Mouse (Mus musculus) stomach, postnatal 0 days (tissue): ENCODE measurements around the gene Slc8a3. TPM values are rescaled to one million over a fixed set of nuclear protein-coding genes. Genes with fewer than 3 reads are reported as not detected.

Experiments
- ATAC-seq: fragments of 200-750 bp; cut with Nextera tagmentation; 2 replicates; pipeline ENCODE4 v1.8.0; 2017; ENCODE audit not compliant: low FRiP score, low TSS enrichment
- DNase-seq: peaks from one replicate; pipeline ENCODE4 v3.0.0-alpha.2; 2016; ENCODE audit warnings: low spot score
- H3K27ac ChIP-seq: fragments of 300-500 bp; sonication (generic); replicated peaks from 2 replicates; pipeline ENCODE4 v1.5.1; 2014; ENCODE audit warnings: mild to moderate bottlenecking, control low read depth
- H3K27me3 ChIP-seq: fragments of 300-500 bp; sonication (generic); 2 replicates; pipeline ENCODE4 v1.6.1; 2014; ENCODE audit warnings: low read length; ENCODE audit not compliant: control insufficient read depth, insufficient read depth
- H3K36me3 ChIP-seq: fragments of 300-500 bp; sonication (generic); 2 replicates; pipeline ENCODE4 v1.6.1; 2014; ENCODE audit warnings: low read length, mixed read lengths; ENCODE audit not compliant: control insufficient read depth, insufficient read depth
- H3K4me1 ChIP-seq: fragments of 300-500 bp; sonication (generic); replicated peaks from 2 replicates; pipeline ENCODE4 v1.6.1; 2014; ENCODE audit warnings: antibody characterized with exemption; ENCODE audit not compliant: control insufficient read depth, insufficient read depth
- H3K4me2 ChIP-seq: fragments of 300-500 bp; sonication (generic); replicated peaks from 2 replicates; pipeline ENCODE4 v1.6.1; 2014; ENCODE audit warnings: low read depth, mild to moderate bottlenecking, control low read depth, moderate library complexity
- H3K4me3 ChIP-seq: fragments of 300-500 bp; sonication (generic); 2 replicates; pipeline ENCODE4 v1.5.1; 2014; ENCODE audit warnings: low read depth, low read length, control low read depth
- H3K9ac ChIP-seq: fragments of 300-500 bp; sonication (generic); 2 replicates; pipeline ENCODE4 v1.6.1; 2014; ENCODE audit warnings: mild to moderate bottlenecking, low read length, control low read depth, mixed read lengths
- H3K9me3 ChIP-seq: fragments of 300-500 bp; sonication (generic); 2 replicates; pipeline ENCODE4 v1.6.1; 2016; ENCODE audit warnings: low read length; ENCODE audit not compliant: control insufficient read depth
- CTCF ChIP-seq: IDR thresholded peaks from 2 replicates; pipeline ENCODE4 v1.5.1; 2016; ENCODE audit warnings: antibody characterized with exemption, low read depth, mild to moderate bottlenecking, moderate library complexity
- EP300 ChIP-seq: optimal IDR thresholded peaks from 2 replicates; pipeline ENCODE3; 2016; ENCODE audit warnings: antibody characterized with exemption
- WGBS: fragments of 180-500 bp; shearing (Covaris S2); extraction: QIAGEN DNeasy Blood & Tissue Kit; methylation state at CpG from one replicate; pipeline ENCODE4 v1.1.7; 2014; 5-methylcytosine and 5-hydroxymethylcytosine counted together
- polyA plus RNA-seq: library from polyadenylated mRNA; unstranded; fragments of >200 nt; fragmentation: Nextera tagmentation; extraction: Ambion mirVana; gene quantifications from 2 replicates; pipeline ENCODE4 v1.2.1, GENCODE M21; 2015

The Slc8a3 gene
- polyA plus RNA-seq, 1 experiment from 2014 or later, result 0.15 TPM

GRCm38 (mm10) chr12:81160425-81160824, 172.6 kb downstream of the Slc8a3 start:
- H3K9ac ChIP-seq, result no peak overlapping the region
- 44% methylated on average over 3 of the region's 3 CpGs for WGBS
- DNase-seq (no peak), ATAC-seq (no peak)
- no peaks in the 10 kb centered on the region for H3K4me1 ChIP-seq
- H3K27ac ChIP-seq, result no peak overlapping the region
- TF ChIP-seq CTCF, result no peak
- TF ChIP-seq EP300, result no peak
- H3K9me3 ChIP-seq, result no peaks in the 10 kb centered on the region
- no peak overlapping the region for H3K4me2 ChIP-seq
- no peaks in the 10 kb centered on the region for H3K27me3 ChIP-seq
- H3K36me3 ChIP-seq, result no peaks in the 10 kb centered on the region
- H3K4me3 ChIP-seq, result no peak overlapping the region

DNA sequence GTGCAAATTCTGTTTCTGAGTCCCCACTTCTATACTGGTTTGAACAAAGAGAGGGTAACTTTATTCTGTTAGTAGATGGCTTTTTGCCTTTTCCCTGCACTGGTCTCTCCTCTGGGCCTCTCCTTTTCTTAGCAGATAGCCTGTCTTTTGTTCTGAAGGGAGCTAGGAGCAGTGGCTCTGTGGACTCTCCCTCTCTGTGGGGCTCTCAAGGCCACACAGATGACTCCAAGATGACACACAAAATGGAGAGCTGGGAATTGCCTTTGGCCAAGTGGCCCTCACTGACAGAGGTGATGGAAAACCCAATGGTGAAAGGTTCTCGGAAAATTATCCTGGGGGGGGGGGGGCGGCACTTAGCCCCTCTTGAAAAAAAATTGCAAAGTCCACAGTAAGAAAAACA, 173.0 kb downstream of the Slc8a3 start:
- Histone ChIP-seq H3K27me3 (no peaks in the 10 kb centered on the region), H3K4me2 (no peak overlapping the region), H3K4me1 (no peaks in the 10 kb centered on the region), H3K9me3 (no peaks in the 10 kb centered on the region), H3K27ac (no peak overlapping the region), H3K4me3 (no peak overlapping the region), H3K36me3 (no peaks in the 10 kb centered on the region), H3K9ac (no peak overlapping the region)
- ATAC-seq (no peak), DNase-seq (no peak)
- TF ChIP-seq EP300 (no peak), CTCF (no peak)
- WGBS, result 33% methylated on average over 2 of the region's 2 CpGs

DNA sequence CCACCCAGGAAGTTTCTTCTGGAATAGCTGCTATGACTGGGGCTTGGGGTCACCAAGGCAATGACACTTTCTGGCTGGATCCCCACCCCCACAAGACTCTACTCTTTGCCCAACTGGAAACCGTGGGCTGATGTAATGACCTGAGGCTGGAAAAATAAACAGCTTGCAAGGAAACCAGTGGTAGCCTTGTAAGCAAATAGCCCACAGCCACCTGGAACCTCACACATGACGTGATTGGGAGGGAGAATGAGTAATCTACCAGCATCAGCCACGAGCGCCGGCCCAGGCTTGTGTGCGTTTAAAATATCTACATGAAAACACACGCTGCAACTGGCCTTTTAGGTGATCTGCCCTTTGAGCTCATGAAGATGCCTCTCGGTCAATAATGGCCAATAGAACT, 176.1 kb downstream of the Slc8a3 start:
- Histone ChIP-seq H3K4me3 (no peak overlapping the region), H3K4me2 (no peak overlapping the region), H3K9ac (no peak overlapping the region), H3K9me3 (no peaks in the 10 kb centered on the region), H3K27ac (no peak overlapping the region), H3K27me3 (no peaks in the 10 kb centered on the region), H3K4me1 (no peaks in the 10 kb centered on the region), H3K36me3 (no peaks in the 10 kb centered on the region)
- no peak for TF ChIP-seq EP300
- no peak for TF ChIP-seq CTCF
- no peak for ATAC-seq
- DNase-seq, result no peak
- WGBS, result 42% methylated on average over 8 of the region's 8 CpGs

GRCm38 (mm10) chr12:81155675-81156074, 177.3 kb downstream of the Slc8a3 start:
- H3K4me2 ChIP-seq, result no peak overlapping the region
- no peak overlapping the region for H3K4me3 ChIP-seq
- DNase-seq (no peak), ATAC-seq (no peak)
- no peaks in the 10 kb centered on the region for H3K4me1 ChIP-seq
- H3K9ac ChIP-seq, result no peak overlapping the region
- 60% methylated on average over 6 of the region's 6 CpGs for WGBS
- TF ChIP-seq EP300 (no peak), CTCF (no peak)
- H3K27me3 ChIP-seq, result no peaks in the 10 kb centered on the region
- no peaks in the 10 kb centered on the region for H3K9me3 ChIP-seq
- H3K27ac ChIP-seq, result no peak overlapping the region
- no peaks in the 10 kb centered on the region for H3K36me3 ChIP-seq

DNA sequence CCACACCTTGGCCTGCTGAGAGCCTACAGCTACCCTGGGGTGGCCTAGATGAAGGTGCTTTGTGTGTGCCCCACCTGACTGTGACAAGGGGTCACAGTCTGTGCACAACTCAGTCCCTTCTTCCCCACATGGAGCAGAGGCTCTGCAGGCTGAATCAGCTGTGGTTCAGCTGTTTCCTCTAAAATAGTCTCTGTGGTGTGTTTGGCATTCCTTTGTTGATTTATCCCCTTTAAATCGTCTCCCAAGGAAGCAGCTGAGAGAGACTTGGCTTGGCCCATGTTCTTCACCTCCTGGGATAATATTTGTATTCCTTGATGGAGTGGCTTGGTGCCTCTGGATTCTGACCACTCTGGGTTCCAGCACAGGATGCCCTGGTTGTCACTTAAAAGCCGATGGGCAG, 180.9 kb downstream of the Slc8a3 start:
- ATAC-seq (no peak), DNase-seq (no peak)
- H3K9me3 ChIP-seq, result no peaks in the 10 kb centered on the region
- H3K4me1 ChIP-seq, result no peaks in the 10 kb centered on the region
- H3K9ac ChIP-seq, result no peak overlapping the region
- H3K27ac ChIP-seq, result no peak overlapping the region
- TF ChIP-seq CTCF (no peak), EP300 (no peak)
- no peak overlapping the region for H3K4me2 ChIP-seq
- no peaks in the 10 kb centered on the region for H3K36me3 ChIP-seq
- 41% methylated on average over 2 of the region's 2 CpGs for WGBS
- no peaks in the 10 kb centered on the region for H3K27me3 ChIP-seq
- no peak overlapping the region for H3K4me3 ChIP-seq

GRCm38 (mm10) chr12:81150917-81151316, 182.1 kb downstream of the Slc8a3 start:
- no peaks in the 10 kb centered on the region for H3K9me3 ChIP-seq
- ATAC-seq (no peak), DNase-seq (no peak)
- no peak overlapping the region for H3K4me2 ChIP-seq
- no peak overlapping the region for H3K27ac ChIP-seq
- TF ChIP-seq EP300 (no peak), CTCF (no peak)
- WGBS, result 78% methylated on average over 5 of the region's 5 CpGs
- H3K27me3 ChIP-seq, result no peaks in the 10 kb centered on the region
- H3K4me1 ChIP-seq, result no peaks in the 10 kb centered on the region
- no peak overlapping the region for H3K4me3 ChIP-seq
- H3K9ac ChIP-seq, result no peak overlapping the region
- no peaks in the 10 kb centered on the region for H3K36me3 ChIP-seq
